In genomic region chr10:77159573-77159972, GRCm38 (mm10) we compare ENCODE assay signal across 13 mouse cellular contexts. TPM values are rescaled to one million over a fixed set of nuclear protein-coding genes. Genes with fewer than 3 reads are reported as not detected.
DNase-seq lines count a peak whose midpoint lies in the region; ATAC-seq lines count a peak whose summit lies in the region.
"Had no signal": no experiment of that assay in that cellular context is flagged by ENCODE, and none has a peak within 500 bp of the region (broad histone marks: within the 10 kb centered on the region; RNA-seq: fewer than 3 reads in every experiment).

No protein-coding gene starts in this region.

- 0 out of 2 replicates have a peak overlapping the region, but pooled peaks have one; percentile 14 for H3K4me3 ChIP-seq in heart, embryonic 13.5 days
- H3K4me3 ChIP-seq in megakaryocyte, embryonic 14.5 days (replicated peaks), result peak overlapping the region; percentile 64
- H3K4me3 ChIP-seq: embryonic facial prominence, embryonic 15.5 days; hindbrain, embryonic 12.5 days; kidney, embryonic 15.5 days had no signal

- H3K27ac ChIP-seq in heart, embryonic 13.5 days (replicated peaks), result peak overlapping the region; percentile 89
- H3K27ac ChIP-seq: embryonic facial prominence, embryonic 15.5 days; hindbrain, embryonic 12.5 days; kidney, embryonic 15.5 days had no signal

- peak overlapping the region; percentile 58 for H3K4me2 ChIP-seq in heart, embryonic 13.5 days
- H3K4me2 ChIP-seq: embryonic facial prominence, embryonic 15.5 days; hindbrain, embryonic 12.5 days; kidney, embryonic 15.5 days had no signal

- intact Hi-C loops in heart, postnatal 14 days (cut with DNase I), result no loop called here

- peaks cover 3% of the 10 kb centered on the region; the same call in 1 of the 2 replicates for H3K36me3 ChIP-seq in heart, embryonic 13.5 days
- H3K36me3 ChIP-seq in megakaryocyte, embryonic 14.5 days (replicated peaks; ENCODE audit: low read length), result peaks cover 90% of the 10 kb centered on the region
- H3K36me3 ChIP-seq: embryonic facial prominence, embryonic 15.5 days; hindbrain, embryonic 12.5 days; kidney, embryonic 15.5 days had no signal

- DNase-seq in heart, postnatal 14 days, result no peak
- no peak for DNase-seq in left cerebral cortex, adult 11 months (ENCODE audit: low spot score)
- DNase-seq: cerebellum, postnatal 14 days; thymus, postnatal 4 days had no signal

- H3K9me3 ChIP-seq in heart, embryonic 13.5 days, result no peaks in the 10 kb centered on the region
- no peaks in the 10 kb centered on the region for H3K9me3 ChIP-seq in megakaryocyte, embryonic 14.5 days
- H3K9me3 ChIP-seq: embryonic facial prominence, embryonic 15.5 days; hindbrain, embryonic 12.5 days; kidney, embryonic 15.5 days had no signal

- H3K27me3 ChIP-seq in heart, embryonic 13.5 days (replicated peaks), result no peaks in the 10 kb centered on the region
- H3K27me3 ChIP-seq in megakaryocyte, embryonic 14.5 days (replicated peaks), result no peaks in the 10 kb centered on the region
- H3K27me3 ChIP-seq: hindbrain, embryonic 12.5 days; kidney, embryonic 15.5 days had no signal

- WGBS in heart, embryonic 13.5 days, result 5% methylated on average over 8 of the region's 8 CpGs

- peak overlapping the region; percentile 25; the same call in 1 of the 2 replicates for H3K9ac ChIP-seq in heart, embryonic 13.5 days
- H3K9ac ChIP-seq: embryonic facial prominence, embryonic 15.5 days; hindbrain, embryonic 12.5 days; kidney, embryonic 15.5 days had no signal

- H3K4me1 ChIP-seq in heart, embryonic 13.5 days, result peaks cover 94% of the 10 kb centered on the region
- H3K4me1 ChIP-seq in megakaryocyte, embryonic 14.5 days, result peaks cover 97% of the 10 kb centered on the region

- peak; percentile 51 for ATAC-seq in heart, embryonic 13.5 days (ENCODE audit: extremely low read depth, insufficient number of reproducible peaks, low FRiP score, low TSS enrichment)
- ATAC-seq in megakaryocyte, adult 5-6 weeks (ENCODE audit: poor library complexity, severe bottlenecking), result no peak
- ATAC-seq in common myeloid progenitor, adult 5-6 weeks (replicated peaks; ENCODE audit: low read depth, poor library complexity, severe bottlenecking), result peak; percentile 75
- peak; percentile 72 for ATAC-seq in megakaryocyte progenitor cell, adult 5-6 weeks (replicated peaks; ENCODE audit: poor library complexity)
- ATAC-seq in monocyte, adult 5-6 weeks (replicated peaks; ENCODE audit: insufficient number of reproducible peaks, low FRiP score, low TSS enrichment, poor library complexity, severe bottlenecking), result no peak

RNA-seq across cellular contexts. Expression of gene Col18a1, which starts 6.8 kb away (rescaled TPM):
- polyA plus RNA-seq in heart, embryonic 13.5 days (2015; fragmentation: Nextera tagmentation; extraction: Ambion mirVana), result 143 and 155 TPM in 2 replicates
- 10 to 100 TPM; 30.0 to 31.8 TPM for total RNA-seq in heart, postnatal 14 days (2021)
- 946 and 2,951 TPM in 2 replicates for polyA plus RNA-seq in megakaryocyte, embryonic 14.5 days (2012; ENCODE audit: insufficient read depth, low replicate concordance)
- total RNA-seq in megakaryocyte, adult 5-6 weeks (2015), result 0.09 TPM in 1 of 2 replicates, not detected in the other
- total RNA-seq in megakaryocyte, adult 5-6 weeks (2017), result not detected in 2 replicates
- 0.23 TPM in 1 of 2 replicates, not detected in the other for total RNA-seq in common myeloid progenitor, adult 5-6 weeks (2017)
- total RNA-seq in megakaryocyte progenitor cell, adult 5-6 weeks (2015), result 0.02 TPM in 1 of 2 replicates, not detected in the other
- total RNA-seq in megakaryocyte progenitor cell, adult 5-6 weeks (2017), result not detected in 2 replicates
- total RNA-seq in monocyte, adult 5-6 weeks (2017), result not detected in 3 replicates

Comparison
In these comparisons a context has a peak if more than half of its experiments do, and no peak if none do; other contexts are left out.
1. ATAC-seq: peak in heart, embryonic 13.5 days (single experiment), common myeloid progenitor, adult 5-6 weeks (single experiment) and megakaryocyte progenitor cell, adult 5-6 weeks (single experiment); none in megakaryocyte, adult 5-6 weeks (single experiment) and monocyte, adult 5-6 weeks (single experiment).
2. RNA of gene Col18a1, which starts 6.8 kb away (total RNA-seq): 30.0 to 31.8 TPM in heart, postnatal 14 days; 0.23 TPM in common myeloid progenitor, adult 5-6 weeks, 0.09 TPM in megakaryocyte, adult 5-6 weeks, 0.02 TPM in megakaryocyte progenitor cell, adult 5-6 weeks and not detected in monocyte, adult 5-6 weeks; every median in the first group is over 10 times any median in the second.